Mouse (Mus musculus) neural tube, embryonic 14.5 days (tissue): ENCODE results near the gene Gpr61. TPM values are rescaled to one million over a fixed set of nuclear protein-coding genes. Genes with fewer than 3 reads are reported as not detected.
A peak's percentile ranks its signal among the peaks of the same experiment; 100 is the strongest.

Experiments used
- ATAC-seq: fragments of 200-750 bp; cut with Nextera tagmentation; 2 replicates; pipeline ENCODE4 v1.8.0; 2017; ENCODE audit warnings: low read depth, mild to moderate bottlenecking, moderate TSS enrichment, moderate library complexity
- H3K27ac ChIP-seq: fragments of 300-500 bp; sonication (generic); 2 replicates; pipeline ENCODE4 v1.5.1; 2014; ENCODE audit warnings: low read depth, mild to moderate bottlenecking, control low read depth, low read length, moderate library complexity, mixed read lengths
- H3K27me3 ChIP-seq: fragments of 300-500 bp; sonication (generic); 2 replicates; pipeline ENCODE4 v1.6.1; 2014; ENCODE audit warnings: low read length; ENCODE audit not compliant: control insufficient read depth, insufficient read depth
- H3K36me3 ChIP-seq: fragments of 300-500 bp; sonication (generic); 2 replicates; pipeline ENCODE4 v1.6.1; 2014; ENCODE audit warnings: low read length, mixed read lengths; ENCODE audit not compliant: control insufficient read depth, insufficient read depth
- H3K4me1 ChIP-seq: fragments of 300-500 bp; sonication (generic); 2 replicates; pipeline ENCODE4 v1.6.1; 2014; ENCODE audit warnings: low read length; ENCODE audit not compliant: control insufficient read depth, insufficient read depth
- H3K4me2 ChIP-seq: fragments of 300-500 bp; sonication (generic); 2 replicates; pipeline ENCODE4 v1.6.1; 2014; ENCODE audit warnings: mild to moderate bottlenecking, low read depth, low read length, control low read depth
- H3K4me3 ChIP-seq: fragments of 300-500 bp; sonication (generic); 2 replicates; pipeline ENCODE4 v1.5.1; 2014; ENCODE audit warnings: low read depth, low read length, control low read depth, mixed read lengths
- H3K9ac ChIP-seq: fragments of 300-500 bp; sonication (generic); replicated peaks from 2 replicates; pipeline ENCODE4 v1.6.1; 2014; ENCODE audit warnings: low read depth, mild to moderate bottlenecking, control low read depth, low read length, mixed read lengths
- H3K9me3 ChIP-seq: fragments of 300-500 bp; sonication (generic); 2 replicates; pipeline ENCODE4 v1.6.1; 2016; ENCODE audit warnings: low read length; ENCODE audit not compliant: control insufficient read depth
- WGBS: fragments of 180-500 bp; shearing (Covaris S2); extraction: QIAGEN DNeasy Blood & Tissue Kit; methylation state at CpG from one replicate; pipeline ENCODE4 v1.1.7; 2014; 5-methylcytosine and 5-hydroxymethylcytosine counted together
- polyA plus RNA-seq: library from polyadenylated mRNA; unstranded; fragments of >200 nt; fragmentation: Nextera tagmentation; extraction: Ambion mirVana; gene quantifications from 2 replicates; pipeline ENCODE4 v1.2.1, GENCODE M21; 2014

Gene Gpr61
- polyA plus RNA-seq, 1 experiment from 2014 or later: 2.7 TPM

DNA sequence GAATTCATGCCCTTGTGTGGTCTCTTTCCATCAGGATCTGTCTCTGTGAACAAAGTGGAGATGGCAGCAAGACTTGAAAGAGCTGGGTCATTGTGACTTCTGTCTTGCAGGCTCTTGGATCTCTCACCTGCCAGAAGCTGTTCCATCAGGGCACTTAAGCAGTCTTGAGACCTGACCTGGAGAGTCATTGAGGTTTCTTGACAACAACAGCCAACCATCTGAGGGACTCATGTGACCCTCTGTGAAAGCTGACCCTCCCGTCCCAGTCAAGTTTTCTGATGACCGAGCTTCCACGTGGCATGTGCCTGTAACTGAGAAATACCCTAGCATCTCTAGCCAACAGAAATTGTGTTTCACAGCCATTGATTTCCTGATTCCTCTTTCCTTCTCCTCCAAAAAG, 30.1 kb upstream of the Gpr61 start:
- Histone ChIP-seq H3K4me3 (no peak overlapping the region), H3K27ac (no peak overlapping the region), H3K9ac (no peak overlapping the region), H3K4me1 (peaks cover 14% of the 10 kb centered on the region), H3K36me3 (no peaks in the 10 kb centered on the region), H3K9me3 (no peaks in the 10 kb centered on the region), H3K4me2 (no peak overlapping the region), H3K27me3 (0 out of 2 replicates have a peak, but pooled peaks cover 3% of the 10 kb centered on the region)
- no peak for ATAC-seq
- WGBS: 81% methylated on average over 3 of the region's 3 CpGs

DNA sequence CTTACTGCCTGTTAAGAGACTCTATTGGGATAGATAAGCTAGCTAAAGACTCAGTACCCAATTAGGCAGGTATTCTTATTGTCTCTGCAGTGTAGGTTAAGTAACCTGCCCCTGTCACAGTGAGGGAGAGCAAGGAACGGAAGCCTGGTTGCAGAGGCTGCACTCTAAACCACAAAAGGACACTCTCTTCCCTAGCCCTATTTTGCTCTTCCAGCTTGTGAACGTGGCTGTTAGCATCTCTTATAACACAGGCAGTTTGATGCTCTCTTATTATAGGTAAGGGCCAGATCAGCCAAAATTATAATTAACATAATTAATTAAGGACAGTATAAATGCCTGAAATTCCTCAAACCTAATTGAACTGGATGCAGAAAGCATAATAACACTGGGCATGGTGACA, 25.8 kb upstream of the Gpr61 start:
- no peak overlapping the region for H3K9ac ChIP-seq
- H3K9me3 ChIP-seq: no peaks in the 10 kb centered on the region

GRCm38 (mm10) chr3:108178756-108179715, 24.4 kb upstream of the Gpr61 start:
- H3K4me3 ChIP-seq: no peak overlapping the region
- H3K36me3 ChIP-seq: no peaks in the 10 kb centered on the region
- no peak overlapping the region for H3K27ac ChIP-seq
- H3K27me3 ChIP-seq: no peaks in the 10 kb centered on the region
- H3K4me2 ChIP-seq: no peak overlapping the region
- ATAC-seq: no peak
- 73% methylated on average over 7 of the region's 7 CpGs for WGBS
- H3K9ac ChIP-seq: no peak overlapping the region
- peaks cover 13% of the 10 kb centered on the region; the same call in 1 of the 2 replicates for H3K4me1 ChIP-seq
- no peaks in the 10 kb centered on the region for H3K9me3 ChIP-seq

More for the DNA sequence above, 25.8 kb upstream of the Gpr61 start:
- H3K4me3 ChIP-seq: no peak overlapping the region
- WGBS: 38% methylated on average over 2 of the region's 2 CpGs
- H3K4me1 ChIP-seq: peaks cover 1% of the 10 kb centered on the region; the same call in 1 of the 2 replicates
- H3K36me3 ChIP-seq: no peaks in the 10 kb centered on the region
- H3K27me3 ChIP-seq: no peaks in the 10 kb centered on the region
- ATAC-seq: no peak
- no peak overlapping the region for H3K4me2 ChIP-seq
- no peak overlapping the region for H3K27ac ChIP-seq

DNA sequence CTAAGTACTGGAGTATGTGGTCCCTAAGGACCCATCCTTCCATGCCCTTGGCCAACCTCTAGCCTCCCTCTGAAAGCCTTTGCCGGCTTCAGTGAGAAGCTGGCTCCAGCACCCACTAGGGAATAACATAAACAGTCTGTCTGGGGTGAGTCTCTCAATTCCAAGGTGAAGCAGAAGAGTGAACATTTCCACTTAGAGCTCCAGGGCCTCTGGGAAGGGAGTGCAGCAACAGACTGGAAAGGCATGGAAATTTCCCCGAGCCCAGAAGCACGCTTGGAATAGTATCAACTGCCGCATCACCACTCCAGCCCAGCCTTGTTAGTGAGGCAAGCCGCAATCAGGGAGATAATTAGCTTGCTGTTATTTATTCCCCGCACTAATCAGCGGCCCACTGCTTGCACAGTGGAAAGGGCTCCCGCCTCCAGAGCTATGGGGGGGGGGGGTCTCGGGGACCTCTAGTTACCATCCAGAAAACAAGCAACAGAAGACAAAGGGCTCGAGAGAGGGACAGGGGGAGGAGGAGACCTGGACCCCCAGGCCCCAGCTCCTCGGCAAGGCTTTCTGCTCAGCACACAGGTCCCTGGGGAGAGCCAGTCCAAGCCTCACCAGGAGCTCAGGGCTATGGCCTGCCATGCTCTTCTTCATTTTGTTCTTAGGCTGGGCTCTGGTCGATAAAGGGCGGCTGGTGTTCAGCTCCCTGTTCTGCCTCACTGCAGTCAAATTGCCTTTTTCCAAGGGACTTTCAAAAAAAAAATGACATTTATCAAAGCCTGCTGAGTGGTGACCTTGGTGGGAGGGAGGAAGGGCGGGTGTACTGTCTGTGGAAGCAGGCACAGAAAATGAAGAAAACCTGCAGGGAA, 20.2 kb upstream of the Gpr61 start:
- Histone ChIP-seq H3K4me2 (peak overlapping the region; percentile 35), H3K4me3 (no peak overlapping the region), H3K27ac (peak overlapping the region; percentile 81), H3K9me3 (no peaks in the 10 kb centered on the region), H3K9ac (no peak overlapping the region), H3K27me3 (no peaks in the 10 kb centered on the region), H3K36me3 (no peaks in the 10 kb centered on the region), H3K4me1 (peaks cover 16% of the 10 kb centered on the region; the same call in 1 of the 2 replicates)
- ATAC-seq: peak; percentile 87
- 8% methylated on average over 14 of the region's 14 CpGs for WGBS

- Histone ChIP-seq H3K4me2 (no peak overlapping the region), H3K27ac (peak overlapping the region; percentile 44; the same call in 1 of the 2 replicates), H3K4me3 (no peak overlapping the region), H3K9me3 (no peaks in the 10 kb centered on the region), H3K4me1 (peaks cover 34% of the 10 kb centered on the region), H3K9ac (no peak overlapping the region), H3K27me3 (no peaks in the 10 kb centered on the region), H3K36me3 (no peaks in the 10 kb centered on the region)
- WGBS: 44% methylated on average over 3 of the region's 3 CpGs
- no peak for ATAC-seq
Measured at GRCm38 (mm10) chr3:108169199-108169598, 14.5 kb upstream of the Gpr61 start.

GRCm38 (mm10) chr3:108167499-108167898, 12.8 kb upstream of the Gpr61 start:
- H3K9ac ChIP-seq: no peak overlapping the region
- H3K27ac ChIP-seq: peak overlapping the region; percentile 45
- ATAC-seq: no peak
- H3K4me1 ChIP-seq: peaks cover 29% of the 10 kb centered on the region
- 30% methylated on average over 14 of the region's 14 CpGs for WGBS
- H3K4me3 ChIP-seq: no peak overlapping the region
- no peak overlapping the region for H3K4me2 ChIP-seq
- H3K27me3 ChIP-seq: no peaks in the 10 kb centered on the region
- H3K36me3 ChIP-seq: no peaks in the 10 kb centered on the region
- no peaks in the 10 kb centered on the region for H3K9me3 ChIP-seq

DNA sequence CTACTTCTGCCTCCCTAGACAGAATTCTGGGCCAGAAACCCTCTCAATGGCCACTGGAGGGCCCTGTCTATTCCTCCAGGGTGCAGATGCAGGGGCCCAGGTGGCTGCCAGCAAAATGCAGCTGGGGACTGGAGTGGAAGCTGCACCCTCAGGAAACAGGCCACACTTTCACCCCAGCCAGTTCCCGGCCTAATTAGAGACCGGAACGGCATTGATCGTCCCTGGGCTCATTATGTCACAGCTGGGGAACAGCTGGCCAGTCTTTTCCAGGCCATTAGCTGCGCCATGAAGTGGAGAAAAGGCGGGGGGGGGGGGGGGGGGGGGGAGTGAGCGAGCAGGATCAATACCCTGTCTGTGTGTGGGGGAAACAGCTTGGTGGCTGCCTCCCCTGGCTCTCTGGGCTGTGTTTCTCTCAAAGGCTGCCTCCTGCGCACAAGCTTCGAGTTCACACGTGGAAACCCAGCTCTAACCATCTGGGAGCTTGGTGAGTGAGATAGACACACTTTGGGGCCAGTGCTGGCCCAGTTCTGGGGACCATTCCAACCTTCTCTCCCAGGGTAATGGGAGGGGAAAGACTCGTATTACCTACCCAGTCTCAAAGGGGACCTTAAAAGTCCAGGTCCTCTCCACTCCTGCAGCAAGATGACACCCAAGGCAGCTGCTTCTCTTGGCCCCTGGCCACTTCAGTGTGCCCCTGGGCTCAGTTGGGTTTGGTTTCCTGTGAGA, 12.0 kb upstream of the Gpr61 start:
- Histone ChIP-seq H3K4me2 (no peak overlapping the region), H3K4me1 (peaks cover 29% of the 10 kb centered on the region), H3K9me3 (no peaks in the 10 kb centered on the region), H3K9ac (no peak overlapping the region), H3K27ac (peak overlapping the region; percentile 45), H3K36me3 (no peaks in the 10 kb centered on the region), H3K27me3 (no peaks in the 10 kb centered on the region), H3K4me3 (no peak overlapping the region)
- peak; percentile 50 for ATAC-seq
- 3% methylated on average over 8 of the region's 11 CpGs for WGBS

- H3K4me3 ChIP-seq: no peak overlapping the region
- no peak overlapping the region for H3K4me2 ChIP-seq
- ATAC-seq: peak; percentile 25
- H3K27ac ChIP-seq: peak overlapping the region; percentile 45
- no peaks in the 10 kb centered on the region for H3K27me3 ChIP-seq
- 18% methylated on average over 10 of the region's 10 CpGs for WGBS
- H3K36me3 ChIP-seq: no peaks in the 10 kb centered on the region
- no peaks in the 10 kb centered on the region for H3K9me3 ChIP-seq
- H3K4me1 ChIP-seq: peaks cover 29% of the 10 kb centered on the region
- no peak overlapping the region for H3K9ac ChIP-seq
Measured at GRCm38 (mm10) chr3:108165532-108166315, 11.0 kb upstream of the Gpr61 start.
